Mouse (Mus musculus) lung, postnatal 0 days (tissue): Measurements from ENCODE around the gene Eftud2.

Experiments
- CTCF ChIP-seq: IDR thresholded peaks from 2 replicates; pipeline ENCODE4 v1.5.1; 2016; ENCODE audit warnings: antibody characterized with exemption, mild to moderate bottlenecking
- EP300 ChIP-seq: IDR thresholded peaks from 2 replicates; pipeline ENCODE4 v1.6.1; 2016; ENCODE audit warnings: antibody characterized with exemption, mild to moderate bottlenecking, control low read depth

GRCm38 (mm10) chr11:102890096-102890495 is 9.3 kb upstream of the Eftud2 start:
- no peak for TF ChIP-seq CTCF
- TF ChIP-seq EP300: no peak
